9 mouse cellular contexts compared by ENCODE assay signal in the genomic region with DNA sequence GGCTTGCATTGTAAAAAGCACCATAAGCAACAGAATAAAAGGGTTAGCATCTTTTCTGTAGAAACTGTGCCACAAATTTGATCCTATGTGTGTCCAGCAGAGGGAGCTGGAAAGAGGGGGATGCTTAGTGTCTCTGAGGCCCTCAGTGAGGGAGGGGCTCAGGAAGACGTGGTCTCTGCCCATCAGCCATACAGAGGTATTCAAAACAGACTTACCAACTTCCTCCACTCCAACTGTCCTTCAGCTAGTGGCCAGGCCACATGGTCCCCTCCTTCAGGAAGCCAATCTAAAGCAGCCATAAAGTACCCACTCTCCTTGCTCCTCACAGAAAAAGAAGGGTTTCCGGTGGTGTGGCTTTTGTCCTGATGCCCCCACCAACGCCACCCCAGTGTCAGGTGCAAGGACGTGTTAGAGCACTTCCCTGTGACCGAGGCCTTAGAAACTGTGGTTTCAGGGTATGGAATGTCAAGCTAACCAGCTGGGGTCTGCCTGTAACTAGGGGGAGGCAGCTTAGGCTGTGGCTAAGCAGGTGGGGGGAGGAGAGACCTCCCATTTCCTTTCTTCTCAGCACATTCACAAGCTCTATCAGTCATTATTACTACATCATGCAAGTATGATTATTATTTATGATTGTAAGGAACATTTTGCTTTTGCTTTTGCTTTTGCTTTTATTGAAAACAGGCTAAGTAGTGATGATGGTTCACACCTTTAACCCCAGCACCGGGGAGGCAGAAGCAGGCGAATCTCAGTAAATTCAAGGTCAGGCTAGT. TPM values are rescaled to one million over a fixed set of nuclear protein-coding genes. Genes with fewer than 3 reads are reported as not detected.
DNase-seq lines count a peak whose midpoint lies in the region; ATAC-seq and TF ChIP-seq lines count a peak whose summit lies in the region.
"Had no signal": no experiment of that assay in that cellular context is flagged by ENCODE, and none has a peak within 500 bp of the region (broad histone marks: within the 10 kb centered on the region; RNA-seq: fewer than 3 reads in every experiment).

No protein-coding gene starts in this region.

- H3K9ac ChIP-seq in forebrain, embryonic 11.5 days (ENCODE audit: low read length) = no peak overlapping the region
- H3K9ac ChIP-seq in liver, embryonic 14.5 days (replicated peaks) = no peak overlapping the region

- peak; percentile 51; the same call in 1 of the 2 replicates for ATAC-seq in forebrain, embryonic 11.5 days (replicated peaks; ENCODE audit: low FRiP score)
- ATAC-seq in liver, embryonic 14.5 days (ENCODE audit: insufficient read depth) = 0 out of 2 replicates have a peak, but pooled peaks have one; percentile 23

- H3K4me1 ChIP-seq in forebrain, embryonic 11.5 days (replicated peaks; ENCODE audit: control insufficient read depth, insufficient read depth, low read length) = no peaks in the 10 kb centered on the region
- 0 out of 2 replicates have a peak, but pooled peaks cover 3% of the 10 kb centered on the region for H3K4me1 ChIP-seq in forebrain, embryonic 10.5 days
- H3K4me1 ChIP-seq in spleen, adult 2 months (ENCODE audit: control insufficient read depth, insufficient read depth, insufficient read length) = peaks cover 17% of the 10 kb centered on the region; the same call in 1 of the 2 replicates
- H3K4me1 ChIP-seq in liver, embryonic 14.5 days (replicated peaks; ENCODE audit: control insufficient read depth in 2 of 2, insufficient read depth in 2 of 2, low read length in 1 of 2) = peaks cover 5 to 11% of the 10 kb centered on the region in 2 experiments

- no peaks in the 10 kb centered on the region for H3K27me3 ChIP-seq in forebrain, embryonic 11.5 days (ENCODE audit: control insufficient read depth, insufficient read depth, low read length)
- H3K27me3 ChIP-seq in forebrain, embryonic 10.5 days (ENCODE audit: poor library complexity, severe bottlenecking) = no peaks in the 10 kb centered on the region
- H3K27me3 ChIP-seq in spleen, adult 2 months (ENCODE audit: control insufficient read depth, insufficient read depth, low read length) = no peaks in the 10 kb centered on the region
- no peaks in the 10 kb centered on the region for H3K27me3 ChIP-seq in liver, embryonic 14.5 days (ENCODE audit: control insufficient read depth, insufficient read depth, low read length)

- no peak for TF ChIP-seq POLR2A in spleen, adult 2 months (IDR thresholded peaks at IDR 0.05; ENCODE audit: low read depth, low read length)

- no peak overlapping the region for H3K4me3 ChIP-seq in forebrain, embryonic 11.5 days (ENCODE audit: low read depth, low read length)
- H3K4me3 ChIP-seq in forebrain, embryonic 10.5 days = no peak overlapping the region
- H3K4me3 ChIP-seq in spleen, adult 2 months (ENCODE audit: extremely low read depth, insufficient read depth, insufficient read length) = no peak overlapping the region
- H3K4me3 ChIP-seq in liver, embryonic 14.5 days (ENCODE audit: insufficient read depth in 1 of 2, low read depth in 2 of 2, low read length in 2 of 2) = no peak overlapping the region
- H3K4me3 ChIP-seq: erythroblast, embryonic 14.5 days had no signal

- peak; percentile 41; the same call in 1 of the 2 replicates for TF ChIP-seq CTCF in spleen, adult 2 months (IDR thresholded peaks at IDR 0.05; ENCODE audit: extremely low read depth, insufficient read depth, insufficient read length, insufficient replicate concordance)
- peak; percentile 62 for TF ChIP-seq CTCF in liver, embryonic 14.5 days (IDR thresholded peaks at IDR 0.05; ENCODE audit: low read depth)

- TF ChIP-seq EP300 in liver, embryonic 14.5 days (IDR thresholded peaks at IDR 0.05; ENCODE audit: low read depth) = no peak

- no peak overlapping the region for H3K27ac ChIP-seq in forebrain, embryonic 11.5 days (ENCODE audit: low read depth, low read length)
- H3K27ac ChIP-seq in forebrain, embryonic 10.5 days = no peak overlapping the region
- H3K27ac ChIP-seq in spleen, adult 2 months (ENCODE audit: insufficient read depth, low read length) = peak overlapping the region; percentile 34
- no peak overlapping the region for H3K27ac ChIP-seq in liver, embryonic 14.5 days

- no peak overlapping the region for H3K4me2 ChIP-seq in forebrain, embryonic 11.5 days (ENCODE audit: low read depth, low read length, severe bottlenecking)
- H3K4me2 ChIP-seq in liver, embryonic 14.5 days (ENCODE audit: low read depth) = no peak overlapping the region

- peaks cover 4% of the 10 kb centered on the region; the same call in 1 of the 2 replicates for H3K36me3 ChIP-seq in forebrain, embryonic 11.5 days (ENCODE audit: control insufficient read depth, insufficient read depth, low read length)
- peaks cover 35% of the 10 kb centered on the region for H3K36me3 ChIP-seq in forebrain, embryonic 10.5 days (replicated peaks)
- H3K36me3 ChIP-seq in spleen, adult 2 months (ENCODE audit: control insufficient read depth, insufficient read depth, low read length) = peaks cover 12% of the 10 kb centered on the region
- no peaks in the 10 kb centered on the region for H3K36me3 ChIP-seq in liver, embryonic 14.5 days (replicated peaks; ENCODE audit: control insufficient read depth, insufficient read depth, low read depth)

- WGBS in forebrain, embryonic 11.5 days = 65% methylated on average over 7 of the region's 7 CpGs
- WGBS in forebrain, embryonic 10.5 days = 67% methylated on average over 7 of the region's 7 CpGs
- 15% methylated on average over 7 of the region's 7 CpGs for WGBS in spleen, adult 2 months
- 30% methylated on average over 7 of the region's 7 CpGs for WGBS in liver, embryonic 14.5 days (ENCODE audit: insufficient replicate concordance)

- no peaks in the 10 kb centered on the region for H3K9me3 ChIP-seq in forebrain, embryonic 11.5 days (ENCODE audit: control insufficient read depth, low read length)
- H3K9me3 ChIP-seq in forebrain, embryonic 10.5 days = no peaks in the 10 kb centered on the region
- H3K9me3 ChIP-seq in liver, embryonic 14.5 days (ENCODE audit: control insufficient read depth, low read length) = no peaks in the 10 kb centered on the region

- no peak for DNase-seq in forebrain, embryonic 11.5 days (ENCODE audit: low spot score)
- no peak for DNase-seq in forebrain, embryonic 10.5 days (ENCODE audit: extremely low spot score, low spot score)
- no peak for DNase-seq in spleen, adult 2 months (ENCODE audit: low read depth in 1 of 2, low spot score in 2 of 2)
- DNase-seq in spleen, postnatal 14 days (ENCODE audit: low spot score in 2 of 2) = no peak
- DNase-seq in liver, embryonic 14.5 days (ENCODE audit: low read depth in 3 of 3, low spot score in 3 of 3) = no peak
- DNase-seq in thymus, postnatal 4 days = peak; percentile 50
- DNase-seq in spleen, postnatal 36 days (ENCODE audit: low spot score in 2 of 2) = no peak
- DNase-seq in layer of hippocampus, postnatal 14 days (ENCODE audit: low spot score in 2 of 2) = no peak

RNA-seq across cellular contexts. Expression of gene Nxpe3, which starts 7.1 kb away (rescaled TPM):
- polyA plus RNA-seq in forebrain, embryonic 11.5 days (2014; fragmentation: Nextera tagmentation; extraction: Ambion mirVana) = 1.00 and 1.2 TPM in 2 replicates
- polyA plus RNA-seq in forebrain, embryonic 10.5 days (2016; fragmentation: Nextera tagmentation; extraction: Ambion mirVana) = 1.1 and 1.3 TPM in 2 replicates
- 6.0 and 6.1 TPM in 2 replicates for polyA plus RNA-seq in spleen, adult 2 months (2012; rRNA removed)
- polyA plus RNA-seq in liver, embryonic 14.5 days (2012; rRNA removed) = 0.62 and 0.83 TPM in 2 replicates
- polyA plus RNA-seq in liver, embryonic 14.5 days (2014; fragmentation: Nextera tagmentation; extraction: Ambion mirVana) = 0.33 and 0.45 TPM in 2 replicates
- 10 to 100 TPM in 1 of 2 experiments, 1 to 10 TPM in 1; 9.3 to 10.2 TPM for total RNA-seq in layer of hippocampus, postnatal 14 days (2021)

RNA-seq across cellular contexts. Expression of gene Cep97, which starts 46.7 kb away (rescaled TPM):
- polyA plus RNA-seq in forebrain, embryonic 11.5 days (2014; fragmentation: Nextera tagmentation; extraction: Ambion mirVana) = 17.9 and 20.5 TPM in 2 replicates
- 17.4 and 18.3 TPM in 2 replicates for polyA plus RNA-seq in forebrain, embryonic 10.5 days (2016; fragmentation: Nextera tagmentation; extraction: Ambion mirVana)
- polyA plus RNA-seq in spleen, adult 2 months (2012; rRNA removed) = 1.7 TPM in 2 replicates
- 1.5 and 2.0 TPM in 2 replicates for polyA plus RNA-seq in liver, embryonic 14.5 days (2012; rRNA removed)
- 3.9 and 5.4 TPM in 2 replicates for polyA plus RNA-seq in liver, embryonic 14.5 days (2014; fragmentation: Nextera tagmentation; extraction: Ambion mirVana)
- 10 to 100 TPM; 11.5 to 14.1 TPM for total RNA-seq in layer of hippocampus, postnatal 14 days (2021)

RNA-seq across cellular contexts. Expression of gene Nfkbiz, which starts 49.3 kb away (rescaled TPM):
- polyA plus RNA-seq in forebrain, embryonic 11.5 days (2014; fragmentation: Nextera tagmentation; extraction: Ambion mirVana) = 1.9 and 2.3 TPM in 2 replicates
- polyA plus RNA-seq in forebrain, embryonic 10.5 days (2016; fragmentation: Nextera tagmentation; extraction: Ambion mirVana) = 1.4 and 1.8 TPM in 2 replicates
- polyA plus RNA-seq in spleen, adult 2 months (2012; rRNA removed) = 16.6 and 21.5 TPM in 2 replicates
- 2.1 and 2.4 TPM in 2 replicates for polyA plus RNA-seq in liver, embryonic 14.5 days (2012; rRNA removed)
- polyA plus RNA-seq in liver, embryonic 14.5 days (2014; fragmentation: Nextera tagmentation; extraction: Ambion mirVana) = 1.7 and 1.9 TPM in 2 replicates
- total RNA-seq in layer of hippocampus, postnatal 14 days (2021) = 1 to 10 TPM; 4.9 to 5.1 TPM
